Mouse (Mus musculus) forebrain, embryonic 15.5 days (tissue): ENCODE data around the gene Rad9a. TPM values are rescaled to one million over a fixed set of nuclear protein-coding genes. Genes with fewer than 3 reads are reported as not detected.

Source experiments
- ATAC-seq: fragments of 200-750 bp; cut with Nextera tagmentation; replicated peaks from 2 replicates; pipeline ENCODE4 v1.8.0; 2017; ENCODE audit warnings: mild to moderate bottlenecking, moderate TSS enrichment, moderate library complexity
- H3K27ac ChIP-seq: fragments of 300-500 bp; sonication (generic); replicated peaks from 2 replicates; pipeline ENCODE4 v1.5.1; 2015; ENCODE audit warnings: mild to moderate bottlenecking, inconsistent platforms
- H3K27me3 ChIP-seq: fragments of 300-500 bp; sonication (generic); 2 replicates; pipeline ENCODE4 v1.6.1; 2015; ENCODE audit warnings: inconsistent platforms
- H3K36me3 ChIP-seq: fragments of 300-500 bp; sonication (generic); 2 replicates; pipeline ENCODE4 v1.6.1; 2015; ENCODE audit warnings: mild to moderate bottlenecking, inconsistent platforms
- H3K4me1 ChIP-seq: fragments of 300-500 bp; sonication (generic); 2 replicates; pipeline ENCODE4 v1.6.1; 2015; ENCODE audit warnings: inconsistent platforms
- H3K4me2 ChIP-seq: fragments of 300-500 bp; sonication (generic); replicated peaks from 2 replicates; pipeline ENCODE4 v1.6.1; 2015; ENCODE audit warnings: mild to moderate bottlenecking, inconsistent platforms
- H3K4me3 ChIP-seq: fragments of 300-500 bp; sonication (generic); 2 replicates; pipeline ENCODE4 v1.5.1; 2015; ENCODE audit warnings: mild to moderate bottlenecking, inconsistent platforms
- H3K9ac ChIP-seq: fragments of 300-500 bp; sonication (generic); replicated peaks from 2 replicates; pipeline ENCODE4 v1.6.1; 2015; ENCODE audit warnings: mild to moderate bottlenecking, inconsistent platforms
- H3K9me3 ChIP-seq: fragments of 300-500 bp; sonication (generic); 2 replicates; pipeline ENCODE4 v1.6.1; 2016; ENCODE audit warnings: inconsistent platforms
- WGBS: fragments of 180-500 bp; shearing (Covaris S2); methylation state at CpG from one replicate; pipeline ENCODE4 v1.1.7; 2015; ENCODE audit warnings: mixed read lengths; 5-methylcytosine and 5-hydroxymethylcytosine counted together
- polyA plus RNA-seq: library from polyadenylated mRNA; unstranded; fragments of >200 nt; fragmentation: Nextera tagmentation; extraction: Ambion mirVana; gene quantifications from 2 replicates; pipeline ENCODE4 v1.2.1, GENCODE M21; 2015

Rad9a gene
- polyA plus RNA-seq, 1 experiment from 2014 or later: 22.6 TPM

- Histone ChIP-seq H3K4me1 (0 out of 2 replicates have a peak, but pooled peaks cover 3% of the 10 kb centered on the region), H3K36me3 (no peaks in the 10 kb centered on the region), H3K9ac (no peak overlapping the region), H3K27ac (no peak overlapping the region), H3K9me3 (no peaks in the 10 kb centered on the region), H3K4me2 (no peak overlapping the region), H3K27me3 (no peaks in the 10 kb centered on the region), H3K4me3 (no peak overlapping the region)
- ATAC-seq: no peak
- WGBS: 71% methylated on average over 3 of the region's 3 CpGs
Observed at GRCm38 (mm10) chr19:4187303-4187702, 14.2 kb downstream of the Rad9a start.

DNA sequence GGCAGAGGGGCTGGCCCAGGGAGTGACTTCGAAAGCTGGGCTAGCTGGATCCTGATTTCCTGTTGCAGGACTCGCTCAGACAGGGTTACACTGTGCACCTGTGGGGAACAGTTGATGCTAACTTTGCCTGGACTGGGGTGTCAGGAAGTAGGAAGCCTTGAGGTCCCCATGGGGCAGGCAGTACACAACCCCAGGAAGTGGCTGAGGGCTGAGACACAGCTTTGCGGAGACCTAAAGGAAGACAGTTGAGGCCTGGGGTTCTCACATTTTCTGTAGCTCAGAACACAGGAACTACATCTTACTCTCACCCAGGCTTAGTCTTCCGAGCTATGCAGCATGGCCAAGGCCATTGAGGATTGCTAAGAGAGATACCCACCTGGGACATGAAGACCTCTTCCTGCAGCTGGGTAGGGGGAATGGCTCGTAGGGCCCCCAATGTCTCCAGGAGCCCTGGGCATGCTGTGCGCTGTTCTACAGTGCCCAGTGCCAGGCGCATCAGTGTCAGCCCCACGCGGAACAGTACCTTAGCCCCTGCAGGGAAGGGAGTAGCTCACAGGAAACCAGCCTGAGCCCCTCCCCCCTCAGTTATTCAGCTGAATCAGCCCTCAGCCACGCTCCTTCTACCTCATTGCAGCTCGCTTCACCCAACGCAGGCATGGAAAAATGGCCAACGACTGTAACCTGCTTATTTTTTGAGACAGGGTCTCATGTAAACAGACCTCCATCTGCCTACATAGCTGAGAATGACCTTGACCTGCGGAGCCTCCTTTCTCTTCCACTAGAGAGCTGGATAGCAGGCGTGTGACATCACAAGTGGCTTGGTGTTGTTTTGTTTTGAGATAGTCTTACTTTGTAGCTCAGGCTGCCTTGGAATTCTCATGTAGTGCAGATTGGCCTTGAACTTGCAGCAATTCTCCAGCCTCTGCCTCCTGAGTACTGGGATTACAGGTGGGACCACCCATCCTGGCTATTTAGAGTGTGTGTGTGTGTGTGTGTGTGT lies 16.2 kb downstream of the Rad9a start:
- Histone ChIP-seq H3K4me3 (no peak overlapping the region), H3K9me3 (no peaks in the 10 kb centered on the region), H3K4me1 (peaks cover 8% of the 10 kb centered on the region), H3K4me2 (no peak overlapping the region), H3K27ac (no peak overlapping the region), H3K36me3 (no peaks in the 10 kb centered on the region), H3K9ac (no peak overlapping the region), H3K27me3 (no peaks in the 10 kb centered on the region)
- WGBS: 66% methylated on average over 15 of the region's 15 CpGs
- ATAC-seq: no peak

- ATAC-seq: no peak
- WGBS: 68% methylated on average over 2 of the region's 2 CpGs
- Histone ChIP-seq H3K27ac (no peak overlapping the region), H3K4me1 (peaks cover 8% of the 10 kb centered on the region), H3K27me3 (no peaks in the 10 kb centered on the region), H3K4me3 (no peak overlapping the region), H3K4me2 (no peak overlapping the region), H3K36me3 (no peaks in the 10 kb centered on the region), H3K9me3 (no peaks in the 10 kb centered on the region), H3K9ac (no peak overlapping the region)
Observed at GRCm38 (mm10) chr19:4183689-4184088, 17.8 kb downstream of the Rad9a start.

DNA sequence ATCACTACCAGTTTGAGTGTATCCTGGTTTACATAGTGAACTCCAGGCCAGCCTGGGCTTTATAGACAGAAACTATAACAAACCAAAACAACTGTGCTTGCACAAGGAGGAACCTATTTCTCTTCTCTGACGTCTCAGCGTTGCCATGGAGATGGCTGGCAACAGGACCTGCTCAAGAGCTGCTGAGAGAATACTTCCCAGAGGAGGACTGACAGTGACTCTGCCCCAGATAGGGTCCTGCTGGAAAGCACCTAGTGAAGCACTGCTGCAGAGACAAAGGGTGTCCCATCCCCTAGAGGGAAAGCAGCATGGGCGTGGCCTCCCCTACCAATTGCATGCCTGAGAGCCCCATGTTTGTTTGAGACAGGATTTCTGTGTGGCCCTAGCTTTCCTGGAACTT lies 19.6 kb downstream of the Rad9a start:
- Histone ChIP-seq H3K4me2 (no peak overlapping the region), H3K4me1 (peaks cover 8% of the 10 kb centered on the region), H3K9me3 (no peaks in the 10 kb centered on the region), H3K4me3 (no peak overlapping the region), H3K27me3 (no peaks in the 10 kb centered on the region), H3K27ac (no peak overlapping the region), H3K36me3 (no peaks in the 10 kb centered on the region), H3K9ac (no peak overlapping the region)
- 49% methylated on average over 3 of the region's 3 CpGs for WGBS
- peak; percentile 57; the same call in 1 of the 2 replicates for ATAC-seq

DNA sequence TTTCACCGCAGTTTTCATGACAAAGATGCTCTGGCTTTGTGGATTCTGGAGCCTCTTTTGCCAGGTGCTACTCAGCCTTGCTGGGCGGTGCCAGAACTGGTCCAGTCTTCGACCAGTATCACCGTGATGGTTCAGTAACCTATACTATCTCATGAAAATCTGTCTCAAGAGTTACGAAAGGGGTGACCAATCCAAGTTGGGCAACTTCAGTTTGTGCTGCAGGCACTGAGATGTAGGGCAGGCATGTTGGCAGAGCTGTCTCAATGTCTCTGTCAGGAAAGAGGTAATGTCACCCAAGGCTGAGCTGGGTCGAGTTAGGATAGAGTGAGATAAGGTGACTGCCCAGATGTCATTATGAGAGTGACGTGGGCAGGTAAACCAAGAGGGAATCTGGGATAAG lies 21.1 kb downstream of the Rad9a start:
- ATAC-seq: no peak
- no peaks in the 10 kb centered on the region for H3K36me3 ChIP-seq
- 87% methylated on average over 7 of the region's 7 CpGs for WGBS
- H3K9ac ChIP-seq: no peak overlapping the region
- no peak overlapping the region for H3K27ac ChIP-seq
- no peak overlapping the region for H3K4me2 ChIP-seq
- no peaks in the 10 kb centered on the region for H3K9me3 ChIP-seq
- peaks cover 11% of the 10 kb centered on the region for H3K4me1 ChIP-seq
- no peak overlapping the region for H3K4me3 ChIP-seq
- no peaks in the 10 kb centered on the region for H3K27me3 ChIP-seq

DNA sequence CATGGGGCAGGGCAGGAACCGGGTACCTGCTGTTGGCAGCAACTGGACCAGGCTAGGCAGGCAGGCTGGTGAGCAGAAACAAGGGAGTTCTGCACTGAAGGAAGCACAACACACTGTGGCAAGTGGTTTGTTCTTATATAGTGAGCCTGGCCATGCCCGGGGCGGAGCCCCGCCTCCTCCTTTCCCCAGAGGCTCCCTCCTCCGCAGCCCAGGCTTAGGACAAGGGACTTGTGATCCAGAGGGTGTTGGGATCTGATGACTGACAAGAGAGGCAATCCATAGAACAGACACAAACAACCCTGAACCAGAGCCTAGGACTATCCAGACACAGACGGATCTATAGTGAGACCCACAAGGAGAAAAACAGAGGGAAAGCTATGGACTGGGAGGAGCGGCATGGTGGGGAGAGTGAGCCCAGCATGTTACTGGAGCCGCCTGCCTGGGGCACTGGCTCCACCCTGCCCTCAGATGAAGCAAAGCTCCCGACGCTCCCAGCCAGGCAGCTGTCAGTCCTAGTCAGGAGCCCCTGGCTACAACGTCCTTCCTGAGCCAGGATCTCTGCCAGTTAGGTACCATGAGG lies 26.0 kb downstream of the Rad9a start, which contains the start of gene Carns1:
TSS of gene Carns1 (minus strand) at position 112 of the 580 bp plus-strand sequence.
- H3K4me2 ChIP-seq: peak within 1 kb of the TSS; percentile 23; the same call in 1 of the 2 replicates
- H3K27ac ChIP-seq: no peak within 1 kb of the TSS
- H3K9ac ChIP-seq: 0 out of 2 replicates have a peak within 1 kb of the TSS, but pooled peaks have one; percentile 1
- no peak; the same call in 1 of the 2 replicates for ATAC-seq
- H3K9me3 ChIP-seq: no peaks in the 10 kb centered on the region
- H3K27me3 ChIP-seq: no peaks in the 10 kb centered on the region
- 5% methylated on average over 11 of the region's 11 CpGs for WGBS
- no peak within 1 kb of the TSS for H3K4me3 ChIP-seq
- no peaks in the 10 kb centered on the region for H3K36me3 ChIP-seq
- peaks cover 8% of the 10 kb centered on the region for H3K4me1 ChIP-seq

- no peak for ATAC-seq
- Histone ChIP-seq H3K9ac (no peak overlapping the region), H3K27ac (no peak overlapping the region), H3K4me2 (no peak overlapping the region), H3K27me3 (no peaks in the 10 kb centered on the region), H3K4me1 (peaks cover 20% of the 10 kb centered on the region), H3K9me3 (no peaks in the 10 kb centered on the region), H3K36me3 (no peaks in the 10 kb centered on the region), H3K4me3 (no peak overlapping the region)
- WGBS: 57% methylated on average over 11 of the region's 11 CpGs
Observed at GRCm38 (mm10) chr19:4172925-4173324, 28.5 kb downstream of the Rad9a start.

DNA sequence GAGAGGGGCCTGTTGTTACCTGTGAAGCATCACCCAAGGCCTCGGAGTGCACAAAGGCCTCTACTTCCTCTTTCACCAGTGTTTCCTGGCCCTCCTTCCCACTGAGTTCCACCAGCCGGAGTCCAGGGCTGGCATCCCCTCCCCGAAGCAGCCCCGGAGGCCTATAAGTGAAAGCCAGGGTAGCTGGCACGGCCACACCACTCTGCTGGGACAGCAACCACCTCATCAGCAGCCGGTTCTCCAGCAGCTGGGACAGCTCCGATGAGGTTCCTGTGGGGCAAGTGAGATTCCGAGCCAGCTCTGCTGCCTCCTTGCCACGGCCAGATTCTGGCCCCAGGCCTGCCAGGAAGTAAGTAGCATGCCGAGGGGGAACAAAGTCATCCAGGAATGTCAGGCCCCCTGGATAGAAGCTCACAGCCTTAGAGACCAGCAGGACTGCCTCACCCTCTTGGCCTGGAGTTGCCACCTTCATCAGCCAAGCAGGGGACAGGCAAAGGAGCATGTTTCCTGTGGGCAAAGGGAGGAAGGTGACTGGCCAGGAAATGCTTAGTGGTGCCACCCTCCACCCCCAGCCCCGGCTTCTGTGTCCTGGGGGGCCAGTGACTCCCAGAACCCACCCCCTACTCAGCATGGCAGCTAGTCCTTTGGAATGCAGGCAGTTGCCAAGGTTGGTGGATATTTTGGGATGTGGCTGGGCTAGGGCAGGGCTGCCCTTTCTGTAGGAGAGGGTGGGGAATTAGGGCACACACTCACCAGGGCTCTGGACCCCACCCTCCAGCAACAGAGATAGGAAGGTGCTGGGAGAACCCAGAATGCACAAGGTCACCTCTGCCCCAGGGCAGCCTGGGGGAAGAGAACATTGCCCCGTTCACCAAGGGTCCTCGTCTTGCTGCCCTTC lies 29.8 kb downstream of the Rad9a start:
- no peaks in the 10 kb centered on the region for H3K9me3 ChIP-seq
- no peak overlapping the region for H3K4me3 ChIP-seq
- H3K4me1 ChIP-seq: peaks cover 20% of the 10 kb centered on the region
- H3K27ac ChIP-seq: no peak overlapping the region
- ATAC-seq: no peak
- no peak overlapping the region for H3K4me2 ChIP-seq
- WGBS: 77% methylated on average over 13 of the region's 13 CpGs
- no peaks in the 10 kb centered on the region for H3K36me3 ChIP-seq
- no peak overlapping the region for H3K9ac ChIP-seq
- H3K27me3 ChIP-seq: no peaks in the 10 kb centered on the region

GRCm38 (mm10) chr19:4170723-4171392 lies 30.6 kb downstream of the Rad9a start:
- Histone ChIP-seq H3K4me2 (no peak overlapping the region), H3K4me1 (peaks cover 20% of the 10 kb centered on the region), H3K9me3 (no peaks in the 10 kb centered on the region), H3K27ac (no peak overlapping the region), H3K36me3 (no peaks in the 10 kb centered on the region), H3K27me3 (no peaks in the 10 kb centered on the region), H3K9ac (no peak overlapping the region), H3K4me3 (no peak overlapping the region)
- ATAC-seq: no peak
- 89% methylated on average over 10 of the region's 10 CpGs for WGBS

DNA sequence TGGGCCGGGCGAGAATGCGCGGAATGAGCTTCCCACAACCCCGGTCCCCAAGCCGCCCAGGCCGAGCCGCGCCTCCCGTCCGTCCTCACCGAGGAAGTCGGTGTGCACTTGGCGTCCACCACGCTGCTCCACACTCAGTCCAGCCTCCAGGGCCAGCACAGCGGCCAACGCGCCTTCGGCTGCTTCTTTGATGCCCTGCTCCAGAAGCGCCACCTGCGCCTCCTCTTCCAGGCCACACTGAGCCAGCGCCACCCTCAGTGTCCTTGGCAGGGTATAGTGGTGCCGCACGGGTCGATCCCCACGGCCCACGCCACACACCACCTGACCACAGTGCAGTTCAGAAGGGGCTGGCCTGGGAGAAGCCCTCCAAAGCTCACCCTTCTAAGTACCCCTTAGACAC lies 31.7 kb downstream of the Rad9a start:
- no peaks in the 10 kb centered on the region for H3K27me3 ChIP-seq
- peaks cover 12% of the 10 kb centered on the region for H3K4me1 ChIP-seq
- H3K9ac ChIP-seq: peak overlapping the region; percentile 80
- H3K4me3 ChIP-seq: peak overlapping the region; percentile 49
- 4% methylated on average over 27 of the region's 27 CpGs for WGBS
- H3K27ac ChIP-seq: peak overlapping the region; percentile 91
- ATAC-seq: peak; percentile 71
- H3K9me3 ChIP-seq: no peaks in the 10 kb centered on the region
- peak overlapping the region; percentile 93 for H3K4me2 ChIP-seq
- H3K36me3 ChIP-seq: no peaks in the 10 kb centered on the region

DNA sequence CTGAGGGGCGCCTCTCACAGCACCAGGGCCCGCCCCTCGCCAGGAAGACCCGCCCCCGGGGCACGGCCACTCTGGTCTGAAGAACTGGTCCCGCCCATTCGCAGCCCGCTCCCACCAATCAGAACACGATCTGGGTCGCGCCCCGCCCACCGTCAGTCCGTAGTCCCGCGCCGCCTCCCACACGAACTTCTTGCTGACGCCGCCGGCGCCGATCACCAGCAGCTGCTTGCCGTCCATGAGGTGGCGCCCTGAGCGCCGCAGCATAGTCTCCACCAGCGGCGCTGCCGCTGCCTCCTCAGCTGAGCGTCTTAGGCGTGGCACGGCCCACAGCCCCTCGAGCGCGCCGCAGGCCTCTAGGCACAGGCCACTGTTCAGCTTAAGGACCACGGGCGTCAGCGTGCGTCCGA lies 32.1 kb downstream of the Rad9a start:
- peak; percentile 95 for ATAC-seq
- Histone ChIP-seq H3K4me3 (peak overlapping the region; percentile 49), H3K4me2 (peak overlapping the region; percentile 93), H3K27ac (peak overlapping the region; percentile 91), H3K4me1 (peaks cover 12% of the 10 kb centered on the region), H3K9ac (peak overlapping the region; percentile 80), H3K9me3 (no peaks in the 10 kb centered on the region), H3K36me3 (no peaks in the 10 kb centered on the region), H3K27me3 (no peaks in the 10 kb centered on the region)
- WGBS: 0% methylated on average over 43 of the region's 43 CpGs
